Mouse (Mus musculus): ENCODE measurements around the gene Rpl3. TPM values are rescaled to one million over a fixed set of nuclear protein-coding genes. Genes with fewer than 3 reads are reported as not detected.

The Rpl3 gene
- polyA plus RNA-seq, 1 experiment from 2014 or later: 1,289 TPM

- 93% methylated on average over 10 of the region's 10 CpGs for WGBS
- no peak overlapping the region for H3K27ac ChIP-seq (replicated peaks; ENCODE audit: low read depth, low read length)
- no peak overlapping the region for H3K4me2 ChIP-seq (ENCODE audit: low read depth, low read length)
- no peak overlapping the region for H3K4me3 ChIP-seq (ENCODE audit: low read depth, low read length)
- no peaks in the 10 kb centered on the region for H3K27me3 ChIP-seq (ENCODE audit: control insufficient read depth, insufficient read depth, low read length)
- no peaks in the 10 kb centered on the region for H3K36me3 ChIP-seq (replicated peaks; ENCODE audit: control insufficient read depth, insufficient read depth, low read depth, low read length)
- DNase-seq (ENCODE audit: low spot score) (no peak), ATAC-seq (replicated peaks; ENCODE audit: insufficient number of reproducible peaks, low FRiP score, low TSS enrichment, low read depth) (no peak)
- no peaks in the 10 kb centered on the region for H3K9me3 ChIP-seq (replicated peaks; ENCODE audit: control insufficient read depth, low read length)
- H3K4me1 ChIP-seq (ENCODE audit: control insufficient read depth, insufficient read depth, low read length): no peaks in the 10 kb centered on the region
- no peak overlapping the region for H3K9ac ChIP-seq (replicated peaks; ENCODE audit: low read length)
These were observed 61.3 kb downstream of the Rpl3 start for GRCm38 (mm10) chr15:80030399-80030798.

- no peaks in the 10 kb centered on the region for H3K9me3 ChIP-seq (replicated peaks; ENCODE audit: control insufficient read depth, low read length)
These were observed 62.8 kb downstream of the Rpl3 start for GRCm38 (mm10) chr15:80028862-80029261.

More at GRCm38 (mm10) chr15:80028862-80029261, 62.8 kb downstream of the Rpl3 start:
- Histone ChIP-seq H3K27me3 (ENCODE audit: control insufficient read depth, insufficient read depth, low read length) (no peaks in the 10 kb centered on the region), H3K27ac (replicated peaks; ENCODE audit: low read depth, low read length) (no peak overlapping the region), H3K4me1 (ENCODE audit: control insufficient read depth, insufficient read depth, low read length) (no peaks in the 10 kb centered on the region), H3K9ac (replicated peaks; ENCODE audit: low read length) (no peak overlapping the region), H3K36me3 (replicated peaks; ENCODE audit: control insufficient read depth, insufficient read depth, low read depth, low read length) (no peaks in the 10 kb centered on the region), H3K4me2 (ENCODE audit: low read depth, low read length) (no peak overlapping the region), H3K4me3 (ENCODE audit: low read depth, low read length) (no peak overlapping the region)
- no peak for ATAC-seq (replicated peaks; ENCODE audit: insufficient number of reproducible peaks, low FRiP score, low TSS enrichment, low read depth)
- 79% methylated on average over 5 of the region's 5 CpGs for WGBS
- DNase-seq (ENCODE audit: low spot score): no peak

Small RNAs within 50 kb of the gene (microRNA-seq; reads per million reads assigned to microRNA genes)
- gene Snord43 (ENCODE audit: borderline number of aligned reads): 42.3 reads per million, percentile 30 among the genes with 10 or more reads in this experiment

Other genes with a start within 250 kb of the Rpl3 start
- 7.6 and 7.9 TPM in 2 replicates for gene Apobec3, start 200.2 kb downstream of the Rpl3 start, polyA plus RNA-seq (2014; fragmentation: Nextera tagmentation; extraction: Ambion mirVana)
- 0.75 and 1.3 TPM in 2 replicates for gene Cbx7, start 120.7 kb downstream of the Rpl3 start, polyA plus RNA-seq (2014; fragmentation: Nextera tagmentation; extraction: Ambion mirVana)
- gene Pdgfb, start 76.9 kb downstream of the Rpl3 start, polyA plus RNA-seq (2014; fragmentation: Nextera tagmentation; extraction: Ambion mirVana): 2.5 and 2.8 TPM in 2 replicates
- gene Syngr1, start 534 bp downstream of the Rpl3 start, polyA plus RNA-seq (2014; fragmentation: Nextera tagmentation; extraction: Ambion mirVana): 6.4 and 8.3 TPM in 2 replicates
- gene Tab1, start 41.3 kb upstream of the Rpl3 start, polyA plus RNA-seq (2014; fragmentation: Nextera tagmentation; extraction: Ambion mirVana): 26.8 and 26.9 TPM in 2 replicates
- gene Mgat3, start 81.9 kb upstream of the Rpl3 start, polyA plus RNA-seq (2014; fragmentation: Nextera tagmentation; extraction: Ambion mirVana): 9.9 and 10.5 TPM in 2 replicates
- gene Mief1, start 142.2 kb upstream of the Rpl3 start, polyA plus RNA-seq (2014; fragmentation: Nextera tagmentation; extraction: Ambion mirVana): 35.7 and 36.7 TPM in 2 replicates
- gene AC140267.1, start 144.0 kb upstream of the Rpl3 start, polyA plus RNA-seq (2014; fragmentation: Nextera tagmentation; extraction: Ambion mirVana): not detected in 2 replicates
- gene Atf4, start 163.3 kb upstream of the Rpl3 start, polyA plus RNA-seq (2014; fragmentation: Nextera tagmentation; extraction: Ambion mirVana): 120 and 123 TPM in 2 replicates
- 81.3 and 83.1 TPM in 2 replicates for gene Rps19bp1, start 172.4 kb upstream of the Rpl3 start, polyA plus RNA-seq (2014; fragmentation: Nextera tagmentation; extraction: Ambion mirVana)
- 0.11 TPM in 1 of 2 replicates, not detected in the other for gene Cacna1i, start 195.4 kb upstream of the Rpl3 start, polyA plus RNA-seq (2014; fragmentation: Nextera tagmentation; extraction: Ambion mirVana)